Mouse (Mus musculus): ENCODE results near the gene Zfp219.
A peak's percentile ranks its signal among the peaks of the same experiment; 100 is the strongest.

Zfp219 gene

DNA sequence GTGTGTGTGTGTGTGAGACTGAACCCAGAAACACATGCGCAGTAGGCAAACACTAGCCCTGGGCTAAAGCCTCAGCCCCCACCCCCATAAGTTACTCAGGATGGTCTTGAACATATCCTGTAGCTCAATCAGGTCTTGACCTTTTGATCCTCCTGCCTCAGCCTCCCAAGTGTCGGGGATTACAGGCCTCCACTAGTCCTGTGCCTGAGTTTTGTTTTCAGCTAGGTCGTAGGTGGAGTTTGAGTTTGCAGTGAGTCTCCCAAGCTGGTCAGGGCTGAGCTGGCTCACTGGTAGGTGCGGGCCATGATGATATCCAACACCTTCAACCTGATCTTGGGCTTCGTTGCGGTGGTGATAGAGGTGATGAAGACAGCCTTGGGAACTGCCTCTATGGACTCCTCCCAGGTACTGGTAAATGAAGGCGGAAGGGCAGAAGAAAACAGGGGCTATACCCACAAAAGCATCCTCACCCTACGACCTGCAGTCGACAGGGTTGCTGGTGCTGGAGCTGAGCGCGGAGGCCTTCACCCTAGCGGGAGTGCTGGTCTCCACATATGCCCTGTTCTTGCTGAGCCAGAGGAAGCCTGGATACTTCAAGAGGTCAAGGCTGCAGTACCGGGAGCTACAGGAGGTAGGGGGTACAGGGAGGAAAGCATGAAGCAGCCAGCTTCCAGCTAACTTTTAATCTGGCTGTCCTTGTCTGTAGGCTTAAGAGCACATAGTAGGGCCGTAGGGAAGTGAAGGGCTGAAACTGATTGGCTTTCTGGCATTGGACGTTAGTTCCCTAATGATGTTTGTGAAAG is 2.1 kb downstream of the Zfp219 start:
- DNase-seq (ENCODE audit: low spot score in 2 of 2): no peak

DNA sequence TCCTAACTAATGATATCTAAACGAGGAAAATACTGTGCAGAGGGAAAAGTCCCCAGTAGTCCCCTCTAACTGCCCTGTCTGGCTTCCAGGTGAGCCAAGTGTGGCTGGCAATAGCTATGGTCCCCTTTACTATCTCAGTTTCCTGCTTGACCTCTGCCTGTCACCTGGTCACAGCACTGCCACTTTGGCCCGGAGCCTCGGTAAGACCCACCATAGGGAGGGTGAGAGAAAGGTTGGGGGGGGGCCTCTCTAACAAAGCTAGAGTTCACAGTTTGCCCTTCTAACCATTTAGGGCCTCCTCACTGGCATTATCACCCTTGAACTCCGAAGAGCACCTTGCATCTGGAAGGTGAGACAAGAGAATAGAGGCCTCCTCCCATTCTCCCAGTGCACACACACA is 2.9 kb downstream of the Zfp219 start:
- no peak for DNase-seq (ENCODE audit: low spot score in 2 of 2)

DNA sequence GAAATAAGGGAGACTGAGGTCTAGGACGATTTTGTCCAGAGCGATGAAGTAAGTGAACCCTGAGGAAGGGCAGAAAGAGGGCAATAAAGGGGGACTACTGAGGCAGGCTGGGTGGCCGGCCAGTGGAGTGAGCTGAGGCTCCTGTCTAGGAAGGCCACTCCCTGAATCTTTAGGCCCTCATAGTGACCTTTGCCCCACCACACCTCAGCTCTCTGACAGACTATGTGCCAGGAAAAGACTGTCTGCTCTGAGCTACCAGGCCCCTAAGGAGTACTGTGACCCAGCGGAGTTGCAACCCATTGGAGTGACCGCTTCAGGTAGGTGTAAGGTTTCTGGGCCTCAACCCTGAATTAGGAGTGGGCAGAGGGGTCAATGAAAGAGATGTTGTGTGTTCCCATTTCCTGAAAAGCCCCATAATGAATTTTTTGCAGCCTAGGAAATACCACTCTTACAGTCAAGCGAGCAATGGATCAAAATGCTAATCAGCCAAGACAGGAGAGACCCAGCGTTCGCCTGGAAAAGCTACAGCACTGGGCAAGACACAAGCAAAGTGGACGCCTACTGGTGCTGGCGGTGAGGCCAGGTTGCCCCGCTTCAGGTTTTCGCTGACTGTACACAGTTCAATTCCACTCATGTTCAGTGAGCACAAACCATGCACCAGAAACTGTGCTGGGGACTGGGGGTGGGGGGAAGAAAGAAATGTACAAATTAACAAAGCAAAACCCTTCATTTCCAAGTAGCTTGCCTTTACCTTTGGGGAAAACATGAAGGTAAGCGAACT is 3.7 kb downstream of the Zfp219 start:
- DNase-seq (ENCODE audit: low spot score in 2 of 2): no peak

DNA sequence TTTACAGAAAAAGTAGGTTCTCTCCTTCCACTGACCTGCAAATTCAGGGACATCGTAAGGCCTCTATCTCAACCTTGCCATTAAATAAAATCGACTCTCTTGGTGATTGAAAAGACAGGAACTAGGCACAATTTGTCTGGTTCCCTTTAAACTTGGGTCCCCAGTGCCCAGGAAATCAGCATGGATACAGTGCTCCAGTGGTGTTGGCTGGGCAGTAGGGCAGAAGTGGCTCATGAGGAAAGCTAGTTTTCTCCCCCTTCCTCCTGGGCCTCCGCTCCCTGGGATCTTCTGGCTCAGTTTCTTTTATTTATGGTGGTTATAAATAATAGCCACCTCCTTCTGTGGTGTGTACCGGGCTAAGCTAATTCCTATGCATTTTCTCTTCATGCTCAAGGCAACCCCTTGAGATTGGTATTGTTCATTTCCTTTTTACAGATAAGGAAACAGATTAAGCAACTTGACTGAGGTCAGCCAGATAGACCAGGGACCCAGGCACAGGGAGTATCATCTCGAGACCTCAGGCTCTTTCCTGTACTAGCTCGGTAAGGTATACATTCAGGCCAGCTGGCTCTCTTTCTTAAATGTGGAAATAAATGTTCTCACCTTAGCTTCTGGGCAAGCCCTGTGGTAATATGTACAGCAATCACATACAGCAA is 5.0 kb downstream of the Zfp219 start, which contains the start of gene Tmem253:
Gene Tmem253 (plus strand): TSS at position 214 of the 656 bp plus-strand sequence.
- no peak for DNase-seq (ENCODE audit: low spot score in 2 of 2)

DNA sequence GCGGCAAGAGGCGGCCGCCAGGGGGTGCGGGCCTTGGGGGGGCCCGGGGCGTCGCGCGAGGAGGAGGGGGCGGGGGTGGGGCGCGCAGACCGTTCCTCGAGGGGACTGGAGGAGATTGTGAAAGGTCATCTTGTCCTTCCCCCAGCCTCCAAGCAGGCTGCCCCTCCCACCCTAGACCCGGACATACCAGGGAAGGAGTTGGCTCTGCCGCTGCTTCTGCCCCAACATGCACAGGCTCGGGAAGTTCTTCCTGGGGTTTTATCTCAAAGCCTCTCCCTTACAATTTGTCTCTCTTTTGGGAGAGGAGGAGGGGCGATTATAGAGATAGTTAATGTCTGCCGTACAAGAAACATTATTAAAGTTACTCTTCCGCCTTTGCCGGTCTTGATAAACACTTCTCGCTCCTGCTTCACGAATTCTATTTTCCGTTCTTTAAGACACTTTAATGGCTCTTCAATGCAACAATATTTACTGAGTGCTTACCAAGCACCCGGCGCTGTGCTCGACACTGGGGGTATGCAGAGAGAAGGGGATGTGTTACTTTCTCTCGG is 5.7 kb downstream of the Zfp219 start:
- DNase-seq (ENCODE audit: low spot score in 2 of 2): peak; percentile 43 to 70

DNA sequence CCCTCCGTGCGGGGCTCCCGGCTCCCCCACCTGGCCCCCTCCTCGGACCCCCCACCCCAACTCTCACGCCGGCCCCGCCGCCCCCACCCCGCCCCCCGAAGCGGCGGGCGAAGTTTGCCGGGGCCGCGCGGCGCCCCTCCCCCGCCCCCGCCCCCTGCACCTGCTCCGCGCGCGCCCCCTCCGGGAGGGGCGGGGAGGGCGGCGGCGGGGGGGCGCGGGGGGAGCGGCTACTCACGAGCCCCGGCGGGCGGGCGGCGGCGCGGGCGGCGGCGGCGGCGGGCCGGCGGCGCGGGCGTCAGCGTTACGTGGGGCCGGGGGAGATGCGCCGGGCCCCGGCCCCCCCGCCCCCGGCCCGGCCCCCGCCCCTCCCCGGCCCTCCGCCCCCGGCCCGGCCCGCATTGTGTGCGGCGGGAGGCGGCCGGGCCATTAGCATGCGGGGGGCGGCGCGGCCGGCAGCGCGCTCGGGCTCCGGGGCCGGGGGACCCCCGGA is 6.2 kb downstream of the Zfp219 start:
- DNase-seq (ENCODE audit: low spot score in 2 of 2): no peak

DNA sequence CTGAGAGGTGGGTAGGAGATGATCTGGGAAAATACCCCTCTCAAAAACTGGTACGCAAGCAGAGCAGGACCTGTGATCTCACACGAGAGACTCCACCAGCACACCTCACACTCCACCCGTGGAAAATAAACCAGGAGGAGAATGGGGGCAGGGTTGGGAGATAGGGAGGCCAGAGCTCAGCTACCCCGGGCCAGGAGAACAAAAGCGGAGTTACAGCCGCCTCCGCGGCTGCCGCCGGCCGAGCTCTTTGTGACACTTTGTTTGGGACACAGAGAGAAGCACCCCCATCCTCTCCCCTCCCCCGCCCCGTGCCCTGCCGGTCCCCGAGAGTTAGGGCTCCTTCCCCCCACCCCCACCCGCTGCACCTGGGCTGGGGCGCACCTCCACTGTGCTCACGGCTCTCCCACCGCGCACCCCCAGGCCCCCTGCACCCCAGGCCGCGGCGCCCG is 6.7 kb downstream of the Zfp219 start:
- no peak for DNase-seq (ENCODE audit: low spot score in 2 of 2)

DNA sequence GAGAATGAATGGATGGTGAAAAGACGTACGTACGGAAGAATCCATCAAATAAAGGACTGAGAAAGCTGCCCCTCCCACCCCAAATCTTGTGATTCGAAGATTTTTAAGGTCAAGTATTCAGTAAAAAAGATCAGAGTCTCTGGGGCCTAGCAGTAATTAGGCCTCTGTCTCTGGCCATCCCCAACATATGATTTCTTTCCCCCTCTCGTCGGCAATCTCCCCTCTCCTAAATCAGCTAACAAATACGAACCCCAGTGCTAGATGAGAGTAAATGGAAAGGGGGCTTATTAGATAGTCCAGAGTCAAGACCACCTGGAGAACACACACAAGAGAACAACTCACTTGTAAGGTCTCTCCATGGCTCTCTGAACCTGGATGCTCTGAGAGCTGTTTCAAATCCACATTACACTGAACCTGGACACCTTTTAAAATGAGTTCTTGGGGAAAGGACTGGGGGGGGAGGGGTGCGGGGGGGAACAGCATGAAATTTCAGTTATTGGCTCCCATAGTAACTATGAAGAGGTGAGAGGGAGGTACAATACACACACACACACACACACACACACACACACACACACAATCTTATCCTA is 7.4 kb downstream of the Zfp219 start:
- DNase-seq (ENCODE audit: low spot score in 2 of 2): no peak

DNA sequence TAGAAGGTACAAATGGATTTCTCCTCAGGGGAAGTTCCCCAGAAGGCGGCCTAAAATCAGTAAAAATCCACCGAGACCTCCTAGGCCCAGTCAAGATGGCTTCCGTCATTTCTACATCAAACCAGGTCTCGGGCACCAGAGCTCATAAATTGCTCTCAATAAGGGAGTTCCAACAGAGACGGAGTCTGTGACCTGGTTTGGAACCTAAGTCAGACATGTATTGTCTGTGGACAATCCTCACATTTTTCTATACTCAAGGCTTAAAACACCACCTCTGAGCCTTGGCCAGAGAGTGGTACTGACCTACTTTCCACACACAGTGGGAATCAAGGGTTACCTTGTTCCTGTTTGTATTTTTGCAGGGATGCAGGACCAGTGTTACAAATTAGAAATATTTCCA is 8.0 kb downstream of the Zfp219 start:
- DNase-seq (ENCODE audit: low spot score in 2 of 2): no peak

DNA sequence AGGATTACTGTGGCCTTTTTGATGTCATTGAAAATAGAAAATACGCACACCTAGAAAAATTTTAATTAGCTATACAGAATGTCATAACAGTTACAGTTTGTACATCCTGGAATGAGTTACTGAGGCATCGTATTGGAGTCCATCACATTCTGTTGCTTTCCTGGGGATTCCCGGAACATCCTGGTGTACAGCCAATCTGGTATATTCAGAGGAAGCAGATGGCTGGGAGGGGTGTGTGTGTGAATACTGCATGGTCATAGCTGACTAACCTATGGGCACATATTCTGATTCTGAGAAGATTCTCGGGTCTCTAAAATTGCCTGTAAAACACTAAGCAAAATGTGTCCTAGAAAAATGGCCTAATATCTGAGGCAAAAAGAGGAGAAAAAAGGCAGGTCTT is 8.4 kb downstream of the Zfp219 start:
- DNase-seq (ENCODE audit: low spot score in 2 of 2): no peak

DNA sequence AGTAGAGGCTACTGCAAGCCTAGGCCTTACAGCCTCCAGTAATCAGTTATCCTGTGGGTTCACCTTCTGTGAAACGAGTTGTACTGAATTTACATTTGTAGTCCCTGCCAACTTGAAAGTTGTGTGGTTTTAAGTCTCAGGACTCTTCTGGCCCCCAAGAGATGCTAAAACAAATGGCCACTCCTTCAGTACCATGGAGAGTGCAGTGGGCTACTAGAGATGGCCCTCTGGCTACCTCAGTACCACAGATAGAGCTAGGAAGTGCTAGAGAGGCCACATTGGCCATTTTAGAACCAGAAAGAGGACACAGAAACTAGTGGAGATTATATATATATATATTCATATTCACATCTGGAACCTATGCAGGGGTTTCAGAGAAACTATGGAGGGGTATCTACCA is 8.8 kb downstream of the Zfp219 start:
- DNase-seq (ENCODE audit: low spot score in 2 of 2): no peak

DNA sequence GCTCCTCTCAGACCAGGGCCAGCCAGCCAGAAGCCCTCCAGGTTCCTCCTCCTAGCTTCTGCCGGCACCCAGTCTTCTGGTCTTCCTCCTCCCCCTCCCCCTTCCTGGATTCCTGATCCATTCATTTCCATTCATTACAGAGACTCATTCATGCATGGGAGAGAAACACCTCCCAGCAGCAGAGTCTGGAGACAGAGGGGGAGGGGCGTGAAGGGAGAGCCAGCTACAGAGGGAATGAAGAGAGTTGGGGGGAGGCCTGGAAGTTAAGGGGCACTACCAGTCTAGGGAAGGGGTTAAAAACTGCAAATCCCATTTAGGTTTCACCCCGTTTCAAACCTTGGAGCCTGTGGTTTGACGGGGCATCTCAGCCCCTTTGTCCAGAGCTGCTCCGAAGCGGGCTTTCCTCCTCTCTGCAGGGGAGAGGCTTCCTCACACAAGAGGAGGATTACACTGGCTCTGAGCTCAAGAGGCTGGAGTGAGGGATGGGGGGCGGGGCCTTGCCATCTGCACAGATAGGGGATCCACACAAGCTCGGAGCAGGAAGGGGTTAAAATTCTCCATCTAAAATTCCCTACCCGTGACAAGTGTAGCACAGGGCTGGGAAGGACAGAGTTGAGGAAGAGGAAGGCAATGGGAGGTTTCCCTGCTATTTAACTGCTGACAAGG is 10.0 kb downstream of the Zfp219 start:
- no peak for DNase-seq (ENCODE audit: low spot score in 2 of 2)

DNA sequence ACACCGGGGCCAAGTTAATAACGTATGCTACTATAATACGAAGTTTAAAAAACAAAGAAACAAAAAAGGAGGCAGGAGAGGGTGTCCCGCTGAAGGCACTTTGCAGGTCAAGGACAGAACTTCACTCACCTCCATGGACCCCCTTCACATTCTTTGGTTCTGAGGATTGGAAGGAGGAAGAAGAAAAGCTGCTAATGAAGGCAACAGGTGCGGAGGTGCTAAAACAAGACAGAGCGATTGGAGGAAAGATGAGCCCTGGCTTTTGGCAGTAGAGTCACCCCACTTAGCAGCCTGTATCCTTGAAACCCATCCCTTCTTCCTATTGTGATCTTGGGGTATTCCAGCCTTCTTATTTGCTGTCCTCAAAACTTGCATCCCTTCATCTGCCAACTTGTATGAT is 10.7 kb downstream of the Zfp219 start:
- DNase-seq (ENCODE audit: low spot score in 2 of 2): no peak

DNA sequence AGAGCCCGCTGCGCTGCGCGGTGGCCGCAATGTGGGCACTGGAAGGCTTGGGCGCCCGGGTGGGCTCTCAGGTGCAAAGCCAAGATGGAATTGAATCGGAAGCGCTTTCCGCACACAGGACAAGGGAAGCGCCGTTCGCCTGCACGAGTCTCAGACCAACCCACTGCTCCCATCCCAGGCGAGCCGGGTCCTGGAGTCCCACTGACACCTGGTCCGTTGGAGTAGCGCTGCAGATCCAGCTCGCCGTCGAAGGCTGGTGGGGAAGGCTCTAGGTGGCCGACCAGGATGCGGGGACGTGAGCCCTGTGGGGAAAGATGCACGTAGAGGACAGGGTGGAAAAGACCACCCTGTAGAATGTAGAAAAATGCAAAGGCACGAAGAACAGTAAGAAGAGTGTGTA is 11.2 kb downstream of the Zfp219 start:
- DNase-seq (ENCODE audit: low spot score in 2 of 2): no peak

DNA sequence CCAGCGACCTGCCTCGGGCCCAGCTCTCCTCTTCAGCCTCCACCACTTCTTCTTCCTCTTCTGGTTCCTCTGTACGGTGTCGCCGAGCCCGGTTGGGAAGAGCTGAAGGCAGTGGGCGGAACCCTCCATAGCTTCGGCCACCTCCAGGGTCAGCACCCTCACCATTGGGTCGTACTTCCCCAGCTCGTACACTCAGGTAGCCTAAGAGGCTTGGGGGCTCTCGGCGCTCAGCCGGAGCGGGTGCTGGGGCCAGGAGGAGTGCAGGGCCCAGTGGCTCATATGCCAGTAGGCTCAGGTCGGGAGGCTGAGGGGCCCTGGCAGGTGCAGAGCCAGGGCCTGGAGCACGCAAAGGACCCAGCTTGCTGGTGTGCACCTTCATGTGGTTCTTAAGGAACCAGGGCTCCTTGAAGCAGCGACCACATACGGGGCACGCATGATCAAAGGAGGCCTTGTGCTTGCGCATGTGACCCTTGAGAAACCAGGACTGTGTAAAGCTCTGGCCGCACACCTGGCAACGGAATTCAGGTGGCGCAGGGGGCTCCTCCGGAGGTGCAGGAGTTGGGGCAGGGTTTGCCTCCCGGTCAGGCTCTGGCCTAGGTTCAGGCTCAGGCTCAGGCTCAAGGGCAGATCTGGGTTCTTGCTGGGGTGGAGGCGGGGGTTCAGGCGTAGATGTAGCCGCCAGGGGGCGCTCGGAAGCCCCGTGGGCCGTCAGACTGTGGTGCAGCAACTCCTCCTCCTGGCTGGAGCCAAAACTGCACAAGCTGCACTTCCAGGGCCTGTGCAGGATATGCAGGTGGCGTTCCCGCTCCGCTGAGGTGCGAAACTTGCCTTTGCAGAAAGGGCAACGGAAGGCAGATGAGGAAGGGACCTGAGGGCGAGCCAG is 12.0 kb downstream of the Zfp219 start:
- peak; percentile 83 to 88 for DNase-seq (ENCODE audit: low spot score in 2 of 2)

DNA sequence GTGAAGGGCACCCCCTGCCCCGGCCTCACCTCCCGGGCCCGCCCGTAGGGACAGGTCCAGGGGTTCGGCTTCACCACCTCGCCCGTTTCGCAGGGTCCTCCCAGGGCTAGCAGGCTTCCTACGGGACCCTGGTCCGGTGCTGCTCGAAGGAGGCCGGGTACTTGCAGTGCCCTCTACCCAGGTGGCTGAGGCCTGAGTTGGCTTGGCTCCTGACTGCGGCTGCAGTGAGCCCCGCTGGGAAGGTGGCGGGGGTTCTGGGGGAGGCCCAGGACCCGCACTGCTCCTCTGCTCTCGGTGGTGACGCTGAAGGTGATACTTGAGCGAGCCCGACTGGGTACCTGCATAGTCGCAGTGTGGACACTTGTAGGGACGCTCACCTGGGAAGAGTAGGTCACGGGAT is 13.8 kb downstream of the Zfp219 start:
- no peak for DNase-seq (ENCODE audit: low spot score in 2 of 2)

DNA sequence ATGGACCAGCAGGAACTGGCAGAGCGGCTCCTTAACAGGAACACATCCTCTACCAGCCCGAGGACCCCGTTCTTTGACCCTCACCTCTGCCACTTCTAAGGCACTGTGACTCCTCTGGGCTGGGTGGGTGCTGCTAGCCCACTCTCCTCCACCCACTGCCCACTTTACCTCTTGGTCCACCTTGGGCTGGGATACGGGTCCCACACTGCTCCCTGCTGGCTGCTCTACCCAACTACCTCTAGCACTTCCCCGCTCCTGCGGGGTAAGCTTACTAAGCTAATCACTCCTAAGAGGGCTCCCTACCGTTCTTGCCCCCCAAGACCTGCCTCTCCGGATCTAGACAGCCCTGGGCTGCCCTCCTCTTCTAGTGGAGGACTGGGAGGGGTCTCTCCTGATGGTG is 14.3 kb downstream of the Zfp219 start:
- DNase-seq (ENCODE audit: low spot score in 2 of 2): no peak

DNA sequence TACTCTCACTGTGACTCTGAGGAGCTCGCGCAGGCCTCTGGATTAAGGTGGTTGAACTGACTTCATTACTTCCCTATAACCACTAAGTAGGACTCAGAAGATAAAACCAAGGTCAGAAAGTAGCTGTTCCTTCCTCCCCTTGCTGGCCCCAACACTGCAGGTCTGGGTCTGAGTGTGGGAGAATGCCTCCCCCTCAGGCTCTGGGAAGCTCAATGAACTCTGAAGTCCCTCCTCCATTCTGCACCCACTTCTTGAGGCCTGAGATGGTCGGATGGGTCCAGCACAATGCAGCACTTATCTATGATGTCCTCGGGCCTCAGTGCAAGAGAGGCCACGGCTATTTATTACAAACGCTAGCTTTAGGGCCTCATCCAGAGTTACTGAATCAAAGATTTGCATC is 14.9 kb downstream of the Zfp219 start:
- no peak for DNase-seq (ENCODE audit: low spot score in 2 of 2)

DNA sequence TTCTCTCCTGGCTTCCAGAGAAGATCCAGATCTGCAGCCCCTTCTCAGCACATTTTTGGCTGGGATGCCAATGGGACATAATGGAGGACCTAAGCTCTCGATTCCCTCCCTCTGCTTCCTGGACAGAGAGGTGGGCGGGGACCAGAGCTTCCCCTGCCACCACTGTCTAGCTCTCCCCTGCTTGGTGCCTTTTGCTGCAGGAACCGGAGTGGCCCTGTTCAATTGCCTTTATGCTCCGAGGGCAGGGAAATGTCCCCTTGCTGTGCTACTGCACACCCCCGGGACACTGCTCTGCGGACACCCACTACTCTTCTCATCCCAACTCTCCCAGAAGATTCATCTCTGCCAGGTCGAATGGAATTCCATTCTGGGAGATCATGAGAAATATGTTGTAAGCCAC is 15.4 kb downstream of the Zfp219 start:
- DNase-seq (ENCODE audit: low spot score in 2 of 2): no peak

DNA sequence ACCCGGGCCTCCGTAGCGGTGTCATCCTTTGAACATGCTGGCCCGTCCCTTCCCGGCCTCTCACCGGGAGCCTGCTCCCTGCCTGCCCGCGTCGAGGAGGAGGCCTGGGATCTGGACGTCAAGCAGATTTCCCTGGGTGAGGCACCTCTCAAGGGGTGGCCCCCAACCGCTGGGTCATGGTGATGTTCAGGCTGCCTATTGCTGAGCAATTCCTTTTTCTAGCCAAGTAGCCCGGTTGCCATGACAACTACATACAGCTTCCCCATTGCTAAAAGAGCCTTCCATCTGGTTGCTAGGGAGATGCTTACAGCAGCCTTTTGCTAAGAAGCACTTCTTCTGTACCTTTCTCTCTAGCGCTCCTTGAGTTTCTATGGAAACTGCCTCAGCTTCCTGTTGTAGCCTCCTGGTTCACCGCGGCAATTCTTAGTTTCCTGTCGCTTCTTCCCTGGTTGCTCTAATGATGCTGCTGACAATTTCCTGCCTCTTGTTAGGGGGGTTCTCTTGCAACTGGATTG is 16.5 kb downstream of the Zfp219 start:
- no peak for DNase-seq (ENCODE audit: low spot score in 2 of 2)
